Mouse (Mus musculus) adrenal gland, postnatal 25 days (tissue): ENCODE results near the gene Gm17545. TPM values are rescaled to one million over a fixed set of nuclear protein-coding genes. Genes with fewer than 3 reads are reported as not detected.
A peak's percentile ranks its signal among the peaks of the same experiment; 100 is the strongest.

ENCODE experiments used
- DNase-seq: peaks from one replicate; pipeline ENCODE4 v3.0.0; 2021; ENCODE audit warnings: mixed read lengths
- total RNA-seq: library from RNA; stranded (reverse); gene quantifications from 2 replicates; pipeline ENCODE4 v1.2.3, GENCODE M21; 2021

The Gm17545 gene
- total RNA-seq, 1 experiment from 2014 or later, result not detected

- DNase-seq, result no peak
Observed at GRCm38 (mm10) chr9:22445123-22445522, 9.0 kb upstream of the Gm17545 start.

GRCm38 (mm10) chr9:22447213-22447612 lies 6.9 kb upstream of the Gm17545 start:
- no peak for DNase-seq

- DNase-seq, result peak; percentile 14
Observed at GRCm38 (mm10) chr9:22448420-22448819, 5.7 kb upstream of the Gm17545 start.

GRCm38 (mm10) chr9:22449209-22449608 lies 4.9 kb upstream of the Gm17545 start:
- DNase-seq, result no peak

- no peak for DNase-seq
Observed at GRCm38 (mm10) chr9:22452697-22453096, 1.4 kb upstream of the Gm17545 start.

GRCm38 (mm10) chr9:22453501-22453924 lies 577 bp upstream of the Gm17545 start:
- no peak for DNase-seq

GRCm38 (mm10) chr9:22455041-22455440 lies 951 bp downstream of the Gm17545 start:
- DNase-seq, result no peak

GRCm38 (mm10) chr9:22457142-22457835 lies 3.2 kb downstream of the Gm17545 start:
- DNase-seq, result no peak

GRCm38 (mm10) chr9:22461946-22462345 lies 7.9 kb downstream of the Gm17545 start:
- DNase-seq, result peak; percentile 50

- no peak for DNase-seq
Observed at GRCm38 (mm10) chr9:22466212-22466611, 12.1 kb downstream of the Gm17545 start.

GRCm38 (mm10) chr9:22467371-22468169 lies 13.5 kb downstream of the Gm17545 start:
- DNase-seq, result peak; percentile 37

- DNase-seq, result peak; percentile 76
Observed at GRCm38 (mm10) chr9:22468170-22468898, 14.2 kb downstream of the Gm17545 start.

- no peak for DNase-seq
Observed at GRCm38 (mm10) chr9:22468899-22469259, 14.8 kb downstream of the Gm17545 start.

- DNase-seq, result no peak
Observed at GRCm38 (mm10) chr9:22469643-22470042, 15.6 kb downstream of the Gm17545 start, which contains the start of gene Rp9. TSS of gene Rp9 (minus strand) at chr9:22469743.

- peak; percentile 90 for DNase-seq
Observed at GRCm38 (mm10) chr9:22475424-22475868, 21.4 kb downstream of the Gm17545 start, which contains the start of gene Bbs9. TSS of gene Bbs9 (plus strand) at chr9:22475715.

GRCm38 (mm10) chr9:22476265-22476664 lies 22.2 kb downstream of the Gm17545 start:
- DNase-seq, result no peak

- no peak for DNase-seq
Observed at GRCm38 (mm10) chr9:22478946-22479345, 24.9 kb downstream of the Gm17545 start.

GRCm38 (mm10) chr9:22483866-22484561 lies 29.9 kb downstream of the Gm17545 start:
- no peak for DNase-seq

- no peak for DNase-seq
Observed at GRCm38 (mm10) chr9:22484562-22485308, 30.6 kb downstream of the Gm17545 start.

- DNase-seq, result no peak
Observed at GRCm38 (mm10) chr9:22486211-22486610, 32.1 kb downstream of the Gm17545 start.

GRCm38 (mm10) chr9:22488963-22489362 lies 34.9 kb downstream of the Gm17545 start:
- DNase-seq, result no peak
